Mouse (Mus musculus): ENCODE measurements around the gene Kmt2e. TPM values are rescaled to one million over a fixed set of nuclear protein-coding genes. Genes with fewer than 3 reads are reported as not detected.

Gene Kmt2e
- polyA plus RNA-seq, 2 experiments, result 37.3 to 87.2 TPM

GRCm38 (mm10) chr5:23511456-23511855 lies 77.2 kb downstream of the Kmt2e start:
- ATAC-seq (ENCODE audit: low FRiP score, low read depth), result no peak
- Histone ChIP-seq H3K4me3 (replicated peaks; ENCODE audit: low read length) (no peak overlapping the region), H3K4me1 (ENCODE audit: control insufficient read depth, insufficient read depth, low read length) (no peaks in the 10 kb centered on the region), H3K9ac (ENCODE audit: low read depth, low read length, severe bottlenecking) (no peak overlapping the region), H3K9me3 (ENCODE audit: control insufficient read depth, low read length) (no peaks in the 10 kb centered on the region), H3K36me3 (ENCODE audit: control insufficient read depth, insufficient read depth, low read length) (peaks cover 46% of the 10 kb centered on the region), H3K4me2 (replicated peaks; ENCODE audit: low read depth, low read length, severe bottlenecking) (no peak overlapping the region), H3K27me3 (ENCODE audit: control insufficient read depth, insufficient read depth, low read length) (no peaks in the 10 kb centered on the region), H3K27ac (replicated peaks; ENCODE audit: low read depth, low read length) (no peak overlapping the region)
- no peak for DNase-seq (ENCODE audit: low spot score)
- TF ChIP-seq POLR2A (IDR thresholded peaks at IDR 0.05; ENCODE audit: borderline replicate concordance, extremely low read depth, insufficient read depth, insufficient read length), result no peak
- WGBS, result 93% methylated on average over 5 of the region's 5 CpGs

- Histone ChIP-seq H3K4me1 (ENCODE audit: control insufficient read depth, insufficient read depth, low read length) (no peaks in the 10 kb centered on the region), H3K27ac (replicated peaks; ENCODE audit: low read depth, low read length) (no peak overlapping the region), H3K9me3 (ENCODE audit: control insufficient read depth, low read length) (no peaks in the 10 kb centered on the region), H3K36me3 (ENCODE audit: control insufficient read depth, insufficient read depth, low read length) (peaks cover 49% of the 10 kb centered on the region), H3K4me2 (replicated peaks; ENCODE audit: low read depth, low read length, severe bottlenecking) (no peak overlapping the region), H3K27me3 (ENCODE audit: control insufficient read depth, insufficient read depth, low read length) (no peaks in the 10 kb centered on the region), H3K4me3 (replicated peaks; ENCODE audit: low read length) (no peak overlapping the region), H3K9ac (ENCODE audit: low read depth, low read length, severe bottlenecking) (no peak overlapping the region)
- WGBS, result 84% methylated on average over 4 of the region's 7 CpGs
- DNase-seq (ENCODE audit: low spot score), result no peak
- no peak for TF ChIP-seq POLR2A (IDR thresholded peaks at IDR 0.05; ENCODE audit: borderline replicate concordance, extremely low read depth, insufficient read depth, insufficient read length)
- ATAC-seq (ENCODE audit: low FRiP score, low read depth), result no peak
Measured at GRCm38 (mm10) chr5:23512556-23512955, 78.3 kb downstream of the Kmt2e start.

- no peak overlapping the region for H3K9ac ChIP-seq (ENCODE audit: low read depth, low read length, severe bottlenecking)
- DNase-seq (ENCODE audit: low spot score) (no peak), ATAC-seq (ENCODE audit: low FRiP score, low read depth) (no peak)
- no peaks in the 10 kb centered on the region for H3K27me3 ChIP-seq (ENCODE audit: control insufficient read depth, insufficient read depth, low read length)
- H3K4me3 ChIP-seq (replicated peaks; ENCODE audit: low read length), result no peak overlapping the region
- H3K27ac ChIP-seq (replicated peaks; ENCODE audit: low read depth, low read length), result no peak overlapping the region
- 95% methylated on average over 13 of the region's 13 CpGs for WGBS
- peaks cover 52% of the 10 kb centered on the region for H3K36me3 ChIP-seq (ENCODE audit: control insufficient read depth, insufficient read depth, low read length)
- H3K4me2 ChIP-seq (replicated peaks; ENCODE audit: low read depth, low read length, severe bottlenecking), result no peak overlapping the region
- no peaks in the 10 kb centered on the region for H3K9me3 ChIP-seq (ENCODE audit: control insufficient read depth, low read length)
- no peaks in the 10 kb centered on the region for H3K4me1 ChIP-seq (ENCODE audit: control insufficient read depth, insufficient read depth, low read length)
- no peak for TF ChIP-seq POLR2A (IDR thresholded peaks at IDR 0.05; ENCODE audit: borderline replicate concordance, extremely low read depth, insufficient read depth, insufficient read length)
Measured at GRCm38 (mm10) chr5:23513468-23513867, 79.2 kb downstream of the Kmt2e start.

GRCm38 (mm10) chr5:23515038-23515437 lies 80.8 kb downstream of the Kmt2e start:
- Histone ChIP-seq H3K4me3 (replicated peaks; ENCODE audit: low read length) (no peak overlapping the region), H3K36me3 (ENCODE audit: control insufficient read depth, insufficient read depth, low read length) (peaks cover 57% of the 10 kb centered on the region), H3K27ac (replicated peaks; ENCODE audit: low read depth, low read length) (no peak overlapping the region), H3K9ac (ENCODE audit: low read depth, low read length, severe bottlenecking) (no peak overlapping the region), H3K27me3 (ENCODE audit: control insufficient read depth, insufficient read depth, low read length) (no peaks in the 10 kb centered on the region), H3K4me1 (ENCODE audit: control insufficient read depth, insufficient read depth, low read length) (no peaks in the 10 kb centered on the region), H3K4me2 (replicated peaks; ENCODE audit: low read depth, low read length, severe bottlenecking) (no peak overlapping the region), H3K9me3 (ENCODE audit: control insufficient read depth, low read length) (no peaks in the 10 kb centered on the region)
- DNase-seq (ENCODE audit: low spot score), result no peak
- no peak for TF ChIP-seq POLR2A (IDR thresholded peaks at IDR 0.05; ENCODE audit: borderline replicate concordance, extremely low read depth, insufficient read depth, insufficient read length)
- no peak for ATAC-seq (ENCODE audit: low FRiP score, low read depth)
- 93% methylated on average over 10 of the region's 10 CpGs for WGBS

GRCm38 (mm10) chr5:23516962-23517361 lies 82.7 kb downstream of the Kmt2e start:
- Histone ChIP-seq H3K27me3 (ENCODE audit: control insufficient read depth, insufficient read depth, low read length) (no peaks in the 10 kb centered on the region), H3K4me2 (replicated peaks; ENCODE audit: low read depth, low read length, severe bottlenecking) (no peak overlapping the region), H3K36me3 (ENCODE audit: control insufficient read depth, insufficient read depth, low read length) (peaks cover 64% of the 10 kb centered on the region), H3K4me1 (ENCODE audit: control insufficient read depth, insufficient read depth, low read length) (no peaks in the 10 kb centered on the region), H3K9me3 (ENCODE audit: control insufficient read depth, low read length) (no peaks in the 10 kb centered on the region), H3K27ac (replicated peaks; ENCODE audit: low read depth, low read length) (no peak overlapping the region), H3K9ac (ENCODE audit: low read depth, low read length, severe bottlenecking) (no peak overlapping the region), H3K4me3 (replicated peaks; ENCODE audit: low read length) (no peak overlapping the region)
- DNase-seq (ENCODE audit: low spot score) (no peak), ATAC-seq (ENCODE audit: low FRiP score, low read depth) (no peak)
- WGBS, result 83% methylated on average over 3 of the region's 3 CpGs
- no peak for TF ChIP-seq POLR2A (IDR thresholded peaks at IDR 0.05; ENCODE audit: borderline replicate concordance, extremely low read depth, insufficient read depth, insufficient read length)

- WGBS, result 84% methylated on average over 4 of the region's 4 CpGs
- H3K36me3 ChIP-seq (ENCODE audit: control insufficient read depth, insufficient read depth, low read length), result peaks cover 68% of the 10 kb centered on the region
Measured at GRCm38 (mm10) chr5:23517839-23518238, 83.6 kb downstream of the Kmt2e start.

More at GRCm38 (mm10) chr5:23517839-23518238, 83.6 kb downstream of the Kmt2e start:
- Histone ChIP-seq H3K9me3 (ENCODE audit: control insufficient read depth, low read length) (no peaks in the 10 kb centered on the region), H3K4me1 (ENCODE audit: control insufficient read depth, insufficient read depth, low read length) (no peaks in the 10 kb centered on the region), H3K9ac (ENCODE audit: low read depth, low read length, severe bottlenecking) (no peak overlapping the region), H3K4me3 (replicated peaks; ENCODE audit: low read length) (no peak overlapping the region), H3K27ac (replicated peaks; ENCODE audit: low read depth, low read length) (no peak overlapping the region), H3K4me2 (replicated peaks; ENCODE audit: low read depth, low read length, severe bottlenecking) (no peak overlapping the region), H3K27me3 (ENCODE audit: control insufficient read depth, insufficient read depth, low read length) (no peaks in the 10 kb centered on the region)
- no peak for ATAC-seq (ENCODE audit: low FRiP score, low read depth)
- DNase-seq (ENCODE audit: low spot score), result no peak
- no peak for TF ChIP-seq POLR2A (IDR thresholded peaks at IDR 0.05; ENCODE audit: borderline replicate concordance, extremely low read depth, insufficient read depth, insufficient read length)

Measured in limb, embryonic 14.5 days (tissue).